Mouse (Mus musculus): ENCODE results near the gene Gm3286. TPM values are rescaled to one million over a fixed set of nuclear protein-coding genes. Genes with fewer than 3 reads are reported as not detected.
"Not testable (repeated sequence)": the region's sequence is repeated elsewhere in the genome, so short reads cannot be mapped to it uniquely, and the experiment has no call there.

Gene Gm3286
- polyA plus RNA-seq (2012; fragmentation: generic; extraction: Trizol): not detected

GRCm38 (mm10) chr5:95510458-95510857, at the start of gene Gm3286:
Gene Gm3286, plus strand, starts transcription at chr5:95510758.
- H3K36me3 ChIP-seq (ENCODE audit: control insufficient read depth, insufficient read depth); H3K4me3 ChIP-seq; H3K4me2 ChIP-seq (ENCODE audit: low read depth); H3K79me2 ChIP-seq (ENCODE audit: control insufficient read depth, insufficient read depth); H3K27me3 ChIP-seq (ENCODE audit: control insufficient read depth, insufficient read depth, insufficient read length); H3ac ChIP-seq (ENCODE audit: control insufficient read depth, insufficient read length): not testable (repeated sequence)

Other genes starting within 250 kb of the Gm3286 start
- not detected for gene Gm10424, start 238.0 kb upstream of the Gm3286 start, polyA plus RNA-seq (2012; fragmentation: generic; extraction: Trizol)
- not detected for gene Gm3259, start 204.8 kb upstream of the Gm3286 start, polyA plus RNA-seq (2012; fragmentation: generic; extraction: Trizol)
- not detected for gene D5Ertd577e, start 54.0 kb upstream of the Gm3286 start, polyA plus RNA-seq (2012; fragmentation: generic; extraction: Trizol)
- gene Gm7971, start 84.1 kb downstream of the Gm3286 start, polyA plus RNA-seq (2012; fragmentation: generic; extraction: Trizol): not detected
- gene Gm7978, start 225.4 kb downstream of the Gm3286 start, polyA plus RNA-seq (2012; fragmentation: generic; extraction: Trizol): not detected
- not detected for gene Gm7982, start 231.3 kb downstream of the Gm3286 start, polyA plus RNA-seq (2012; fragmentation: generic; extraction: Trizol)

Measured in myocyte (in vitro differentiated cells).